Mouse (Mus musculus) heart, postnatal 36 days (tissue): ENCODE data around the gene Wbp2nl. TPM values are rescaled to one million over a fixed set of nuclear protein-coding genes. Genes with fewer than 3 reads are reported as not detected.
A peak's percentile ranks its signal among the peaks of the same experiment; 100 is the strongest.

Source experiments
- DNase-seq, 2 experiments: peaks; one replicate each; pipeline ENCODE4 v3.0.0; 2021 to 2022
- intact Hi-C: fragments of 180-260 bp; cut with DNase I; formaldehyde crosslinking; loops from one replicate; pipeline ENCODE4 v1.15.1; 2025
- total RNA-seq, 2 experiments: library from RNA; stranded (reverse); gene quantifications; 2 replicates each; pipeline ENCODE4 v1.2.3; 2021

The Wbp2nl gene
- total RNA-seq, 2 experiments from 2014 or later: not detected

GRCm38 (mm10) chr15:82308416-82308815 lies 9.7 kb downstream of the Wbp2nl start:
- no peak for DNase-seq
- intact Hi-C loops: no loop called here

DNA sequence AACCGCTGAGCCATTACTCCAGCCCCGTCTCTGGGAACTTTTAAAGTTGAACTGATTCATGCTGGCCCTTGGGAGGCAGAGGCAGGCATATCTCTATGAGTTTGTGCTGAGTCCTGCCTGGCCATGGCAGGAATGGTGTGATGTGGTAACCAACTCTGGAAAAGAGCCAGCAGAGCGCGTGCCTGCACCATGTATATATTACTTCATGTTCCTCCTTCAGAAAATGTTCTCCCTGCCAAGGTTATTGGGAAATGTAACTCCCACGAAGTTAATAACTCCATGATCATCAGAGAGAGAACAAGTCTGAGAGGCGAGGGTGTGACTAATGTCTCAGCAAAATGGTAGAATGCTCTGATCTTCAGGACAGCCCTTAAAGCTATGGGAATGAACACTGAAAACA lies 19.1 kb downstream of the Wbp2nl start:
- intact Hi-C loops: no loop called here
- no peak for DNase-seq

DNA sequence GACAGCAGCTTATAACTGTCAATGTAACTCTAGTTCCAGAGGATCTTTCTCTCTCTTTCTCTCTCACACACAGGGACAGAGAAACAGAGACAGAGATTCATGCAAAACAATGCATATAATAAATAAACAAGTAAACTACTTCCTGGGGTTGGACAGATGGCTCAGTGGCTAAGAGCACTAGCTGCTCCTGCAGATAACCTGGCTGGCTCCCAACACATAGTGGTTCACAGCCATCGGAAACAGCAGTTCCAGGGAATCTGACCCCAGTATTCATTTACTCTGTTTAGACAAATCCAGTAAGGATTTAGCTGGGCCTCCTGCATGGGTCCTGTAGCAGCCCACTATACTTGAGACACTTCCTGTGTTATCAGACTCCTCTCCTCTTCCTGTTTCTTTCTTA lies 20.9 kb downstream of the Wbp2nl start:
- intact Hi-C loops: no loop called here
- DNase-seq: no peak

DNA sequence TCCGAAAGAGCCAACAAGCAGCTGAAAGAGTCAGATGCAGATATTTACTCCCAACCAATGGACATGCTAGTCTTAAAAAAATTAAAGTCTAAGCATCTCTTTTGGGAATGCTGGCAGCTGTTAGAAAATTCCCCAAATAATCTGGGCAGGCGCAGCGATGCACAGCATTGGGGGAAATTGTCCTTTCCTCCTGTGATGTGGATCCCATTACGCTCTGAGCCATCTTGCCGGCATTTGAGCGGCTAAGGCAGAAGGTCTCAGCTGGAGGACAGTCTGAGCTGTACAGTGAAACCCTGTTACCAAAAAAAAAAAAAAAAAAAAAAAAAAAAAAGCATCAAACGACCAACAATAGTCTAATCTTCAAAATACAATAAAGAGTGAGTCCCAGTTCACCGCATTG lies 23.4 kb downstream of the Wbp2nl start:
- intact Hi-C loops: no loop called here
- DNase-seq: no peak

DNA sequence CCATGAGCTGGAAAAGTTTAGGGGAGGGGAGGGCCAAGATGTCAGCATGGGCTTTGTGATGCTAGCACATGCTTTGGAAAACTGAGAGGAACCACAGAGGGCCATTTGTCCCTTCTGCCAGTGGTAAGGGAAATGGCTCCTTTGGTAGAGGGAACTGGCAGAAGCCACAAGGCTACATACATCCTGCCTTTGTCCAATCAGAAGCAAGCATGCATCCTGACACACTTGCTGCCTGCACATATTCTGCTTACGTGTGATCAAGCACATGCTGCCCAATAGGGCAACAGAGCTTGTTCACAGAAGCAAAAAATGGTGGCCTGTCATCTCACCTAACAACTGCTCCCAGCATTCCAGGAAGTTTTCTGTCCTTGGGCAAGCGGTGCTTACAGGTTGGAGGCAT lies 26.6 kb downstream of the Wbp2nl start:
- intact Hi-C loops: no loop called here
- DNase-seq: no peak

GRCm38 (mm10) chr15:82335194-82335593 lies 36.4 kb downstream of the Wbp2nl start:
- DNase-seq: no peak
- intact Hi-C loops: loop anchor here (5.0 kb wide), 1 partner anchor 82 kb away; no protein-coding TSS in a partner anchor

DNA sequence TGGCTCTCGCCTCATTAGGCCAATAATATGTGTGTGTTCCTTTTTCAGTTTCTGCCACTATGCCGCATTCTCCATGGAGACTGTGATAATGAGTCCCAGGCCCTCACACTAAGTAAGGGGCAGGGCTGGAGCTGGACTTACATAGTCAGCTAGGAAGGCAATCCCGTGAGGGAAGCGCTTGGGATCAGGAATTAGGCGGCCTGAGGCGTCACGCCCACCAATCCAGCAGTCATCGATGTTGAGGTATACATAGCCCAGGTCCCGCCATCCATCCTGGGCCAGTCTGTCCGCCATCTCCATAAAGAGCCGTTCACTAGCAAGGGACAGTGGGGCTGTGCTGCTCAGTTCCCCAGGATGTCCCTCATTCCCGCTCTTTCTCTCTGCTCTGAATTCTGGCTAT lies 37.9 kb downstream of the Wbp2nl start:
- intact Hi-C loops: loop anchor here (5.0 kb wide), 1 partner anchor 81 kb away; no protein-coding TSS in a partner anchor
- DNase-seq: no peak

- intact Hi-C loops: loop anchor here (5.0 kb wide), 1 partner anchor 79 kb away; no protein-coding TSS in a partner anchor
- DNase-seq: no peak
These were observed 39.1 kb downstream of the Wbp2nl start for GRCm38 (mm10) chr15:82337875-82338274.

DNA sequence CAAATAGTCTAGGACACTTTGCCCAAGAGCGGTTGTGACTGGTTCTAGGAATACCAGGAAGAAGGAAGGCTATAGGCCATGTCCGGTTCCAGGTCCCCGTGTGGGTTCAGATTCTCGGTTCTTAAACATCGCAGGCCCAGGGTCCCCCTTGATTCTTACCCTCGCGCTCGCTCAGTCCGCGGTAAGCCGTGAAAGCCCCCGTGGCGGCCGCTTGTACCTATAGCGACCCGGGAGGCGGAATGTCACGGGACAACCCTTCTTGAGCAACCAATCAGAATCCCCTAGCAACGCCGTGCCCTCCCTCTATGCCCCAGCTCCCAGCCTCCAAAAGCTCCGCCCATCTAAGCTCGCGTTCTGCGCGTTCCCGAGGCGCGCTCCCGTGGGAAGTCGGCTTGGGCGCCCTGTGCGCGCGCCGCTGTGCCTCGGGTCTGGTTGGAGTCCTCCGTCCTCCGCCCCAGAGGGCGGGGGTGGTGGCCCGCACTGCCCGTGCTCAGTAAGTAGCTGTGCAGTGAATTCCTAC lies 39.9 kb downstream of the Wbp2nl start, which contains the start of the genes Naga, Pheta2 and Smdt1:
Gene Naga (minus strand): TSS at position 333 of the 520 bp plus-strand sequence.
Gene Pheta2 (plus strand): TSS at position 350 of the 520 bp plus-strand sequence.
Gene Smdt1 (plus strand): TSS at position 367 of the 520 bp plus-strand sequence.
- intact Hi-C loops: loop anchor here (5.0 kb wide), 1 partner anchor 79 kb away; no protein-coding TSS in a partner anchor
- peak; percentile 98 for DNase-seq

DNA sequence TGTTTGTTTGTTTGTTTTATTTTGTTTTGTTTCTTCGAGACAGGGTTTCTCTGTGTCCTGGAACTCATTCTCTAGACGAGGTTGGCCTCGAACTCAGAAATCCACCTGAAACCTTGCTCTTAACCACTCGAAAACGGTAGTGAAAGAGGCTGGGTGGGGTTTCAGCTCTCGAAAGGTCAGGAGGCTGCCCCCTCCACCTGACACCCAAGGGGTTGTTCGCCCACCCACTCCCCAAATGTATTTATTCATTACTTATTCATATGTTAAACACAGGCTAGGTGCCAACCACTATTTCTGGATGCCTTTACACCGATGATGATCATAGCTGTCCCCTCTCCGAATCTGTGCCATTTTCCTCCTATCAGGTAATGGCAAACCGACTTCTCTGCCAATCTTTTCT lies 40.4 kb downstream of the Wbp2nl start:
- no peak for DNase-seq

DNA sequence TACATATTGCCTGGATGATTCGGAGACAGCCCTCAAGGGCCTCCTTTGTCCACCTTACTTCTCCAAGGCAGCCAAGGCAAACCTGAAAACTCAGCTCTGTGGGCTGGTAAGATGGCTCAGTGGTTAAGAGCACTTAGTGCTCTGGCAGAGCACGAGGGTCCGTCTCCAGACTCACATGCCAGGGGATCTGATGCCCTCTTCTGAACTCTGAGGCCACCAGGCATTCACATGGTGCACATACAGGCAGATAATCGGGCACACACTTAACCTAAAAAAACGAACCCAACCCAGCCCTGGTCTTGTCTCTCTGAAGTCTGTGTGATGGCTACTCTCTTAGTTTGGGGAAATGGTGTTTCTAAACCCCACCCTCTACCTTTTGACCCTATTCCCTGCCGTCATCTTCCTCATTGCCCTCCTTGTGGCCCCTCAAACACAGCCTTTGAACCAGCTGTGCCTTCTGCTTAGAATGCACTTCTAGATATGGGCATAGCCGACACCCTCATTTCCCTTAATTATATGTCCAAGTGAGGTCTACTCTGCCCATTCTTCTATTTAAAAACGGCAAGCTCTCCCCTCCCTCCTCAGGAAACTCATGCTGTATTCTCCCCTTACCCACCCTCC lies 41.0 kb downstream of the Wbp2nl start:
- intact Hi-C loops: loop anchor here (5.0 kb wide), 1 partner anchor 78 kb away; no protein-coding TSS in a partner anchor
- DNase-seq: no peak

More for the DNA sequence above, 40.4 kb downstream of the Wbp2nl start:
- intact Hi-C loops: loop anchor here (5.0 kb wide), 1 partner anchor 78 kb away; no protein-coding TSS in a partner anchor

GRCm38 (mm10) chr15:82340414-82341035 lies 41.8 kb downstream of the Wbp2nl start:
- no peak for DNase-seq
- intact Hi-C loops: no loop called here

GRCm38 (mm10) chr15:82341036-82341501 lies 42.3 kb downstream of the Wbp2nl start:
- DNase-seq: peak; percentile 65 to 75
- intact Hi-C loops: no loop called here

DNA sequence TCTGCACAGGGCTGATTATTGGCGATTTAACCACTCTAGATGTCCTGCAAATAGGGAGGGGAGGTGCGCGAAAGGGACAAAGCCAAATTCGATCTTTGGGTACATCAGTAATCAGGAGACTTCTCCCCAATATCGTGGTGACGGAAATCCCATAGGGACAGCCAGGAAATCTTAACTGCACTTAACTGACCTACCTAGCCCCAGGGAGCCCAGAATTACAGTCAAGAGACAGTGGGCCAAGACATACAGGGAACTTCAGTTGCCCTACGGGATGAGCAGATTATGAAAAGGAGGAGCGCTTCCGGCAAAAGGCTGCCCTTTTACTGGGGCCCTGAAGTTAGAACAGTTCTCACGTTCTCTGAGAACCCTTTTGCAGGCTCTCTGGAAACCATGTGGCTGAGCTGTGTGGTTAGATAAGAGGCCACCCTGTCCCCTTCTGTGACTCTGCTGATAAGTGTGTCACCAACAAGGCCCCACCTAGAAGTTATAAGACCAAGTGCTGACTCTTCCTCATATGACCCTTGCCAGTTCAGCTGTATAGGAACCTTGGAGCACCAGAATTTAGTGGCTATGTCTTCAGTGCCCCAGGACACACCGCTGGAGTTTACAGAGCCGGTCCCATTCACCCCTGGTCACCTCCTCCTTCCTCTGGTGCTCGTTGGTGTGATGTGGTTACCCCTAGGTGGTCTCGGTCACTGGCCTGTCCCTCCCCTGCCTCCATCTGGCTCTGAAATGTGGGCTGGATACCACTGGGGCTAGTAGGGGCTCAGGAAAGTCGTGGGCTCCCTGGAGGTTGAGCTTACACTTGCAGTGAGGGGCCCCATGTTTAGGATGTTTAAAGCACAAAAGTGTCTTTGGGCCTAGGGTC lies 43.2 kb downstream of the Wbp2nl start:
- no peak for DNase-seq
- intact Hi-C loops: no loop called here

GRCm38 (mm10) chr15:82342543-82342935 lies 43.8 kb downstream of the Wbp2nl start:
- intact Hi-C loops: no loop called here
- no peak for DNase-seq

GRCm38 (mm10) chr15:82343368-82344287 lies 44.9 kb downstream of the Wbp2nl start:
- DNase-seq: no peak
- intact Hi-C loops: no loop called here

DNA sequence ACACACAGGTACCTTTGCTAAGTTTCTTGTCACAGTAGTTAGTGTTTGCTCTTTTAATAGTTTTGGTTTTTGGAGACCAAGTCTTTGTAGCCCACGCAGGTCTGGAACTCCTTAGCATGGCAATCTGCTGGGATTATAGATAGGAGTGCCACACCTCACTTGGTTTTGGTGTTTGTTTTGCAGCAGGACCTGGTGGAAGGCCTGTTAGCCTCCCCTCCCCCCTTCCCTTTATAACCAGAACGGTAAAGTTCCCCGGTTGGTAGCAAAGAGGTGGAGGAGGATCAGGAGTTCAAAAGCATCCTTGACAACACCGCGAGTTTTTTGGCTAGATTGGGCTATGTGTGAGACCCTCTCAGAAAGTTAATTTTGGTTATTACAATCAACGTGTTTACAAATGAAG lies 46.2 kb downstream of the Wbp2nl start:
- no peak for DNase-seq
- intact Hi-C loops: loop anchor here (5.0 kb wide), 2 partner anchors 198 to 218 kb away; partner anchors contain the start of genes Ccdc134 and Srebf2

DNA sequence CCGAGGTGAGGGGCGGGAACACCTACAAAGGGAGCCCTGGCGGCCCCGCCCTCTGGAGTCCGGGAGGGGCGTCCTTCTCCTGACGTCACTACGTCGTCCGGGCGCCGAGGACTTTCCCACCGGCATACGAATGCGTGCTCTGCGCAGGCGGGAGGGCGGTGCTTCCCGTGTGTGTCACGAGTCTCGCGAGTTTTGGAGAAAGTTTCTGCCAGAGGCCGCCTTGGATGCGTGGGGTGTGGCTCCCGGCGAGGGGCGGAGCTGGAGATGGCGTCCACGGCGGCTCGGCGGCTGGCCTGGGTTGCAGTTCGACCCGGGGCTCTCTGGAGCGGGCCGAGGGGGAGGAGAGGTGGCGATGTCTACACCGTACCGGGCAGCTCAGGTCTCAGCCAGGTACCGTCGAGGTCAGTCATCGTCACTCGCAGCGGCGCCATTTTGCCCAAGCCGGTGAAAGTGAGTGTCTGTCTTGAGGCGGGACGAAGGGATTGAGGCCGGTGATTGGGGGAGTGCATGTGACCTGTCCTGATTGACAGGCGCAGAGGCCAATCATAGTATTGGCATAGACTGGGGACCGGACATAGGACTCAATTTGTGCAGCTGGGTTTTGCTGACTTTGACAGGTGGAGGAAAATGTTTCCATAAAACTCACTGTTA lies 47.2 kb downstream of the Wbp2nl start:
- intact Hi-C loops: loop anchor here (5.0 kb wide), 2 partner anchors 199 to 219 kb away; partner anchors contain the start of genes Ccdc134 and Srebf2
- peak; percentile 96 to 98 for DNase-seq
